Mouse (Mus musculus): ENCODE measurements at regions not wholly inside any gene's neighbourhood (a gene's known extent, or its start where the extent isn't known, plus 50 kb on each side); places are given as distances from the start of the nearest gene placed in this dataset.

- TF ChIP-seq GATA1 (IDR thresholded peaks at IDR 0.05; ENCODE audit: borderline replicate concordance, low read length) (no peak), FLI1 (IDR thresholded peaks at IDR 0.05; ENCODE audit: low read length) (no peak)
- Histone ChIP-seq H3K4me1 (no peaks in the 10 kb centered on the region), H3K36me3 (replicated peaks; ENCODE audit: low read length) (no peaks in the 10 kb centered on the region), H3K27me3 (replicated peaks) (no peaks in the 10 kb centered on the region), H3K9me3 (no peaks in the 10 kb centered on the region), H3K4me3 (replicated peaks) (no peak overlapping the region)
These were observed 237.1 kb upstream of the B430305J03Rik start for GRCm38 (mm10) chr3:61602891-61603290.

- Histone ChIP-seq H3K4me3 (replicated peaks) (no peak overlapping the region), H3K4me1 (peaks cover 4% of the 10 kb centered on the region; the same call in 1 of the 2 replicates), H3K9me3 (no peaks in the 10 kb centered on the region), H3K27me3 (replicated peaks) (no peaks in the 10 kb centered on the region), H3K36me3 (replicated peaks; ENCODE audit: low read length) (no peaks in the 10 kb centered on the region)
- TF ChIP-seq FLI1 (IDR thresholded peaks at IDR 0.05; ENCODE audit: low read length) (no peak), GATA1 (IDR thresholded peaks at IDR 0.05; ENCODE audit: borderline replicate concordance, low read length) (no peak)
These were observed 229.8 kb upstream of the B430305J03Rik start for GRCm38 (mm10) chr3:61595574-61595973.

- TF ChIP-seq FLI1 (IDR thresholded peaks at IDR 0.05; ENCODE audit: low read length) (no peak), GATA1 (IDR thresholded peaks at IDR 0.05; ENCODE audit: borderline replicate concordance, low read length) (no peak)
- Histone ChIP-seq H3K9me3 (no peaks in the 10 kb centered on the region), H3K4me3 (replicated peaks) (no peak overlapping the region)
These were observed 226.6 kb upstream of the B430305J03Rik start for GRCm38 (mm10) chr3:61592342-61592741.

GRCm38 (mm10) chr3:61583669-61584068, 217.9 kb upstream of the B430305J03Rik start:
- H3K36me3 ChIP-seq (replicated peaks; ENCODE audit: low read length), result no peaks in the 10 kb centered on the region
- TF ChIP-seq GATA1 (IDR thresholded peaks at IDR 0.05; ENCODE audit: borderline replicate concordance, low read length), result no peak
- TF ChIP-seq FLI1 (IDR thresholded peaks at IDR 0.05; ENCODE audit: low read length), result no peak
- no peaks in the 10 kb centered on the region for H3K27me3 ChIP-seq (replicated peaks)
- no peak overlapping the region for H3K4me3 ChIP-seq (replicated peaks)
- H3K4me1 ChIP-seq, result no peaks in the 10 kb centered on the region
- H3K9me3 ChIP-seq, result no peaks in the 10 kb centered on the region

More at GRCm38 (mm10) chr3:61592342-61592741, 226.6 kb upstream of the B430305J03Rik start:
- no peaks in the 10 kb centered on the region for H3K27me3 ChIP-seq (replicated peaks)
- H3K36me3 ChIP-seq (replicated peaks; ENCODE audit: low read length), result no peaks in the 10 kb centered on the region
- H3K4me1 ChIP-seq, result peaks cover 4% of the 10 kb centered on the region; the same call in 1 of the 2 replicates

GRCm38 (mm10) chr3:61582927-61583326, 217.2 kb upstream of the B430305J03Rik start:
- Histone ChIP-seq H3K27me3 (replicated peaks) (no peaks in the 10 kb centered on the region), H3K36me3 (replicated peaks; ENCODE audit: low read length) (no peaks in the 10 kb centered on the region), H3K9me3 (no peaks in the 10 kb centered on the region), H3K4me3 (replicated peaks) (no peak overlapping the region), H3K4me1 (no peaks in the 10 kb centered on the region)
- no peak for TF ChIP-seq GATA1 (IDR thresholded peaks at IDR 0.05; ENCODE audit: borderline replicate concordance, low read length)
- TF ChIP-seq FLI1 (IDR thresholded peaks at IDR 0.05; ENCODE audit: low read length), result no peak

GRCm38 (mm10) chr3:61580252-61580651, 214.5 kb upstream of the B430305J03Rik start:
- H3K9me3 ChIP-seq, result no peaks in the 10 kb centered on the region
- H3K4me3 ChIP-seq (replicated peaks), result no peak overlapping the region
- no peaks in the 10 kb centered on the region for H3K36me3 ChIP-seq (replicated peaks; ENCODE audit: low read length)
- H3K27me3 ChIP-seq (replicated peaks), result no peaks in the 10 kb centered on the region
- no peaks in the 10 kb centered on the region for H3K4me1 ChIP-seq
- no peak for TF ChIP-seq FLI1 (IDR thresholded peaks at IDR 0.05; ENCODE audit: low read length)
- TF ChIP-seq GATA1 (IDR thresholded peaks at IDR 0.05; ENCODE audit: borderline replicate concordance, low read length), result no peak

GRCm38 (mm10) chr3:61537113-61537512, 171.4 kb upstream of the B430305J03Rik start:
- H3K4me3 ChIP-seq (replicated peaks), result no peak overlapping the region
- no peaks in the 10 kb centered on the region for H3K27me3 ChIP-seq (replicated peaks)
- H3K36me3 ChIP-seq (replicated peaks; ENCODE audit: low read length), result no peaks in the 10 kb centered on the region
- no peak for TF ChIP-seq FLI1 (IDR thresholded peaks at IDR 0.05; ENCODE audit: low read length)
- no peak for TF ChIP-seq GATA1 (IDR thresholded peaks at IDR 0.05; ENCODE audit: borderline replicate concordance, low read length)
- H3K4me1 ChIP-seq, result 0 out of 2 replicates have a peak, but pooled peaks cover 6% of the 10 kb centered on the region
- peaks cover 4% of the 10 kb centered on the region; the same call in 1 of the 2 replicates for H3K9me3 ChIP-seq

- Histone ChIP-seq H3K9me3 (peaks cover 4% of the 10 kb centered on the region; the same call in 1 of the 2 replicates), H3K4me1 (0 out of 2 replicates have a peak, but pooled peaks cover 3% of the 10 kb centered on the region), H3K4me3 (replicated peaks) (no peak overlapping the region), H3K36me3 (replicated peaks; ENCODE audit: low read length) (no peaks in the 10 kb centered on the region), H3K27me3 (replicated peaks) (no peaks in the 10 kb centered on the region)
- TF ChIP-seq GATA1 (IDR thresholded peaks at IDR 0.05; ENCODE audit: borderline replicate concordance, low read length) (no peak), FLI1 (IDR thresholded peaks at IDR 0.05; ENCODE audit: low read length) (no peak)
These were observed 170.0 kb upstream of the B430305J03Rik start for GRCm38 (mm10) chr3:61535751-61536150.

GRCm38 (mm10) chr3:61503178-61503577, 137.4 kb upstream of the B430305J03Rik start:
- H3K9me3 ChIP-seq, result no peaks in the 10 kb centered on the region
- TF ChIP-seq GATA1 (IDR thresholded peaks at IDR 0.05; ENCODE audit: borderline replicate concordance, low read length) (no peak), FLI1 (IDR thresholded peaks at IDR 0.05; ENCODE audit: low read length) (no peak)
- no peaks in the 10 kb centered on the region for H3K27me3 ChIP-seq (replicated peaks)
- no peak overlapping the region for H3K4me3 ChIP-seq (replicated peaks)
- H3K4me1 ChIP-seq, result no peaks in the 10 kb centered on the region
- no peaks in the 10 kb centered on the region for H3K36me3 ChIP-seq (replicated peaks; ENCODE audit: low read length)

GRCm38 (mm10) chr3:61494835-61495234, 129.1 kb upstream of the B430305J03Rik start:
- Histone ChIP-seq H3K27me3 (replicated peaks) (no peaks in the 10 kb centered on the region), H3K4me3 (replicated peaks) (no peak overlapping the region)
- no peak for TF ChIP-seq GATA1 (IDR thresholded peaks at IDR 0.05; ENCODE audit: borderline replicate concordance, low read length)

More at GRCm38 (mm10) chr3:61494835-61495234, 129.1 kb upstream of the B430305J03Rik start:
- Histone ChIP-seq H3K9me3 (no peaks in the 10 kb centered on the region), H3K4me1 (peaks cover 3% of the 10 kb centered on the region), H3K36me3 (replicated peaks; ENCODE audit: low read length) (no peaks in the 10 kb centered on the region)

All from megakaryocyte, embryonic 14.5 days (primary cell).